Comparison of ENCODE assay signal across 9 mouse cellular contexts in genomic region chr7:44604139-44604606, GRCm38 (mm10). TPM values are rescaled to one million over a fixed set of nuclear protein-coding genes. Genes with fewer than 3 reads are reported as not detected.
DNase-seq lines count a peak whose midpoint lies in the region; ATAC-seq lines count a peak whose summit lies in the region.
"Had no signal": no experiment of that assay in that cellular context is flagged by ENCODE, and none has a peak within 500 bp of the region (broad histone marks: within the 10 kb centered on the region; RNA-seq: fewer than 3 reads in every experiment).

No protein-coding gene starts in this region.

- peaks cover 89% of the 10 kb centered on the region for H3K27me3 ChIP-seq in heart, embryonic 15.5 days
- peaks cover 90% of the 10 kb centered on the region for H3K27me3 ChIP-seq in forebrain, embryonic 13.5 days
- H3K27me3 ChIP-seq in limb, embryonic 11.5 days (ENCODE audit: control insufficient read depth, insufficient read depth, low read length), result peaks cover 43% of the 10 kb centered on the region
- H3K27me3 ChIP-seq in neural tube, embryonic 12.5 days (replicated peaks), result peaks cover 46% of the 10 kb centered on the region

- no peak overlapping the region for H3K27ac ChIP-seq in heart, embryonic 15.5 days
- no peak overlapping the region for H3K27ac ChIP-seq in forebrain, embryonic 13.5 days
- no peak overlapping the region for H3K27ac ChIP-seq in limb, embryonic 11.5 days (replicated peaks; ENCODE audit: low read depth, low read length)
- no peak overlapping the region for H3K27ac ChIP-seq in neural tube, embryonic 12.5 days

- H3K4me3 ChIP-seq in heart, embryonic 15.5 days, result peak overlapping the region; percentile 28
- H3K4me3 ChIP-seq in forebrain, embryonic 13.5 days, result peak overlapping the region; percentile 32
- H3K4me3 ChIP-seq in limb, embryonic 11.5 days (ENCODE audit: low read depth, low read length), result peak overlapping the region; percentile 17
- H3K4me3 ChIP-seq in neural tube, embryonic 12.5 days, result peak overlapping the region; percentile 26

- no peak for DNase-seq in heart, postnatal 10 days
- DNase-seq in WW6 (ENCODE audit: low read depth, low spot score), result peak; percentile 77
- peak; percentile 82 for DNase-seq in limb, embryonic 11.5 days (ENCODE audit: low spot score)
- DNase-seq in thymus, postnatal 0 days (ENCODE audit: low spot score), result no peak
- DNase-seq in ovary, postnatal 10 days (ENCODE audit: low spot score), result no peak

- no peak for ATAC-seq in heart, embryonic 15.5 days (replicated peaks; ENCODE audit: insufficient number of reproducible peaks, insufficient read depth, low FRiP score, low read depth)
- ATAC-seq in forebrain, embryonic 13.5 days, result peak; percentile 52
- ATAC-seq in limb, embryonic 11.5 days (ENCODE audit: insufficient number of reproducible peaks, low FRiP score, low TSS enrichment, low read depth), result peak; percentile 74; the same call in 1 of the 2 replicates
- ATAC-seq in neural tube, embryonic 12.5 days (ENCODE audit: low FRiP score, low read depth), result peak; percentile 57

- under 1% methylated on average over 25 of the region's 25 CpGs for WGBS in heart, embryonic 15.5 days
- WGBS in forebrain, embryonic 13.5 days, result 0% methylated on average over 23 of the region's 25 CpGs
- WGBS in limb, embryonic 11.5 days, result under 1% methylated on average over 25 of the region's 25 CpGs
- under 1% methylated on average over 17 of the region's 25 CpGs for WGBS in neural tube, embryonic 12.5 days

- peaks cover 4% of the 10 kb centered on the region for H3K4me1 ChIP-seq in heart, embryonic 15.5 days (replicated peaks)
- H3K4me1 ChIP-seq in forebrain, embryonic 13.5 days, result peaks cover 37% of the 10 kb centered on the region
- H3K4me1 ChIP-seq in limb, embryonic 11.5 days (ENCODE audit: control insufficient read depth, insufficient read depth, low read length), result peaks cover 6% of the 10 kb centered on the region
- H3K4me1 ChIP-seq in neural tube, embryonic 12.5 days, result peaks cover 31% of the 10 kb centered on the region

- no peaks in the 10 kb centered on the region for H3K36me3 ChIP-seq in heart, embryonic 15.5 days
- H3K36me3 ChIP-seq in forebrain, embryonic 13.5 days (ENCODE audit: poor library complexity, severe bottlenecking), result no peaks in the 10 kb centered on the region
- no peaks in the 10 kb centered on the region for H3K36me3 ChIP-seq in limb, embryonic 11.5 days (ENCODE audit: control insufficient read depth, insufficient read depth, low read length)
- no peaks in the 10 kb centered on the region for H3K36me3 ChIP-seq in neural tube, embryonic 12.5 days

- no peaks in the 10 kb centered on the region for H3K9me3 ChIP-seq in heart, embryonic 15.5 days (replicated peaks)
- H3K9me3 ChIP-seq in forebrain, embryonic 13.5 days (replicated peaks), result no peaks in the 10 kb centered on the region
- H3K9me3 ChIP-seq in limb, embryonic 11.5 days (ENCODE audit: control insufficient read depth, low read length), result no peaks in the 10 kb centered on the region
- no peaks in the 10 kb centered on the region for H3K9me3 ChIP-seq in neural tube, embryonic 12.5 days

- peak overlapping the region; percentile 47 for H3K4me2 ChIP-seq in heart, embryonic 15.5 days
- peak overlapping the region; percentile 56 for H3K4me2 ChIP-seq in forebrain, embryonic 13.5 days
- peak overlapping the region; percentile 40 for H3K4me2 ChIP-seq in limb, embryonic 11.5 days (ENCODE audit: low read depth, severe bottlenecking)
- peak overlapping the region; percentile 57 for H3K4me2 ChIP-seq in neural tube, embryonic 12.5 days (replicated peaks)

- 0 out of 2 replicates have a peak overlapping the region, but pooled peaks have one; percentile 10 for H3K9ac ChIP-seq in heart, embryonic 15.5 days
- H3K9ac ChIP-seq in forebrain, embryonic 13.5 days, result peak overlapping the region; percentile 30; the same call in 1 of the 2 replicates
- H3K9ac ChIP-seq in limb, embryonic 11.5 days (ENCODE audit: low read length), result 0 out of 2 replicates have a peak overlapping the region, but pooled peaks have one; percentile 18
- H3K9ac ChIP-seq in neural tube, embryonic 12.5 days, result no peak overlapping the region

- intact Hi-C loops in heart, postnatal 10 days (cut with DNase I), result no loop called here

RNA-seq across cellular contexts. Expression of gene Kcnc3, which starts 13.7 kb away (rescaled TPM):
- polyA plus RNA-seq in heart, embryonic 15.5 days (2015; fragmentation: Nextera tagmentation; extraction: Ambion mirVana), result 0.11 and 0.37 TPM in 2 replicates
- total RNA-seq in heart, postnatal 10 days (2021), result under 1 TPM; 0.35 to 0.36 TPM
- polyA plus RNA-seq in forebrain, embryonic 13.5 days (2015; fragmentation: Nextera tagmentation; extraction: Ambion mirVana), result 2.1 and 2.4 TPM in 2 replicates
- polyA plus RNA-seq in limb, embryonic 11.5 days (2014; fragmentation: Nextera tagmentation; extraction: Ambion mirVana), result 0.31 and 0.36 TPM in 2 replicates
- 2.6 and 3.7 TPM in 2 replicates for polyA plus RNA-seq in neural tube, embryonic 12.5 days (2016; fragmentation: Nextera tagmentation; extraction: Ambion mirVana)
- 0.03 TPM in 1 of 2 replicates, not detected in the other for polyA plus RNA-seq in thymus, postnatal 0 days (2015; fragmentation: Nextera tagmentation; extraction: Ambion mirVana)

RNA-seq across cellular contexts. Expression of gene Napsa, which starts 32.0 kb away (rescaled TPM):
- polyA plus RNA-seq in heart, embryonic 15.5 days (2015; fragmentation: Nextera tagmentation; extraction: Ambion mirVana), result 1.7 and 5.7 TPM in 2 replicates
- 1 to 10 TPM in 1 of 2 experiments, under 1 TPM in 1; 0.43 to 1.4 TPM for total RNA-seq in heart, postnatal 10 days (2021)
- polyA plus RNA-seq in forebrain, embryonic 13.5 days (2015; fragmentation: Nextera tagmentation; extraction: Ambion mirVana), result 0.53 and 0.57 TPM in 2 replicates
- 0.44 and 0.61 TPM in 2 replicates for polyA plus RNA-seq in limb, embryonic 11.5 days (2014; fragmentation: Nextera tagmentation; extraction: Ambion mirVana)
- 0.74 and 1.5 TPM in 2 replicates for polyA plus RNA-seq in neural tube, embryonic 12.5 days (2016; fragmentation: Nextera tagmentation; extraction: Ambion mirVana)
- 11.1 and 11.3 TPM in 2 replicates for polyA plus RNA-seq in thymus, postnatal 0 days (2015; fragmentation: Nextera tagmentation; extraction: Ambion mirVana)
- total RNA-seq: left cerebral cortex, postnatal 14 days had no signal

RNA-seq across cellular contexts. Expression of gene Nr1h2, which starts 50.4 kb away (rescaled TPM):
- 53.2 and 64.6 TPM in 2 replicates for polyA plus RNA-seq in heart, embryonic 15.5 days (2015; fragmentation: Nextera tagmentation; extraction: Ambion mirVana)
- total RNA-seq in heart, postnatal 10 days (2021), result 10 to 100 TPM; 45.1 to 49.0 TPM
- polyA plus RNA-seq in forebrain, embryonic 13.5 days (2015; fragmentation: Nextera tagmentation; extraction: Ambion mirVana), result 76.0 and 76.2 TPM in 2 replicates
- 70.2 and 72.1 TPM in 2 replicates for polyA plus RNA-seq in limb, embryonic 11.5 days (2014; fragmentation: Nextera tagmentation; extraction: Ambion mirVana)
- polyA plus RNA-seq in neural tube, embryonic 12.5 days (2016; fragmentation: Nextera tagmentation; extraction: Ambion mirVana), result 69.5 and 71.2 TPM in 2 replicates
- polyA plus RNA-seq in thymus, postnatal 0 days (2015; fragmentation: Nextera tagmentation; extraction: Ambion mirVana), result 96.9 and 101 TPM in 2 replicates

RNA-seq across cellular contexts. Expression of gene Pold1, which starts 55.5 kb away (rescaled TPM):
- 41.7 and 66.9 TPM in 2 replicates for polyA plus RNA-seq in heart, embryonic 15.5 days (2015; fragmentation: Nextera tagmentation; extraction: Ambion mirVana)
- 10 to 100 TPM; 18.7 to 24.5 TPM for total RNA-seq in heart, postnatal 10 days (2021)
- 77.8 and 89.7 TPM in 2 replicates for polyA plus RNA-seq in forebrain, embryonic 13.5 days (2015; fragmentation: Nextera tagmentation; extraction: Ambion mirVana)
- 82.5 and 84.3 TPM in 2 replicates for polyA plus RNA-seq in limb, embryonic 11.5 days (2014; fragmentation: Nextera tagmentation; extraction: Ambion mirVana)
- 65.2 and 66.4 TPM in 2 replicates for polyA plus RNA-seq in neural tube, embryonic 12.5 days (2016; fragmentation: Nextera tagmentation; extraction: Ambion mirVana)
- 104 and 118 TPM in 2 replicates for polyA plus RNA-seq in thymus, postnatal 0 days (2015; fragmentation: Nextera tagmentation; extraction: Ambion mirVana)

Comparison
In these comparisons a context has a peak if more than half of its experiments do, and no peak if none do; other contexts are left out.
1. DNase-seq: peak in WW6 (single experiment) and limb, embryonic 11.5 days (single experiment); none in heart, postnatal 10 days (0 of 2), thymus, postnatal 0 days (single experiment) and ovary, postnatal 10 days (single experiment).
2. Peak in every context shown above with its lines, with median percentiles within 50 percentile points of each other: H3K4me2 ChIP-seq and H3K4me3 ChIP-seq.